Mouse (Mus musculus): ENCODE measurements around the gene Nol3.

Gene Nol3

DNA sequence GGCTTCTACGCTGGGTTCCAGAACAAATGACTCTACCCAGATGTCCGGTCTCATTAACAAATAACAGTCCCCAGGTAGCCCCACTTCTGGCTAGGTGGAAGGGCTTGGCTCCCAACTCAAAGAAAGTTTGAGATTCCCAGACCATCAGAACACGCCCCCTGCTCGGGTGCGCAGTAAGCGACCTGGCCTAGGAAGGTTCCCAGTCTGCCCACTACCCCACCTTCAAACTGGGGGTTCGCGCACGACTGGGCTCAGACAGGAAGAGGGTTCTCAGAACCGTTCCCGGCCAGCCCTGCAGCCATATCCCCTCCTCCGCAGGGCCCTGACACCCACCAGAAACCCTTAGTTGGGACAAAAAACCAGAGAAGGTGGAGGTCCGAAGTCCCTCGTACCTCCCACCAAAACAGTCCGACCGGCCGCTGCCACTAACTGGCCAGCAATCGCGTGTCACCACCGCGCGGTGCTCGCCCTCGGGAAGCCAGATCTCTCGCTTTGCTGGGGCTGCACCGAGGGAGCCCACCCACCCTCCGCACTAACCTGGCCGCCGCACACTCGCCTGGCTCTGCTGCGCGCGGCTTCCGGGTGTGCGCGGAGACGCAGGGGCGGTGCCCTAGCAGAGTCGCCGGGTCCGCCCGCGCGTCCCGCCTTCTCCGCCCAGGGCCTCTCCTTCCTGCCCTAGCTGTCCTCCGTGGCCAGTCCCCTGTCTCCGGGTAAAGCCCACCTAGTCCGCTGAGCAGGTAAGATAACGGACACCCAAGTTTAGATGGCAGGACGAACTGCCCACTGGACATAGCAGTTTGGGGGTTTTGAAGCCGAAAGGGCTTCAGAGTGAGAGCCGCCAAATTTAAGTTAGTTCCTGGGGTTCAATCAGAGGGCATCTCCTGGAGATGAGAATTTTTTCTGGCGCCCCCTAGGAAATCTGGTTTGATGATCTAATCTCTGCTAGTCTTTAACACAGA, 11.6 kb upstream of the Nol3 start, which contains the start of the genes Tradd and Fbxl8:
Gene Tradd (minus strand): TSS at position 586 of the 959 bp plus-strand sequence.
Gene Fbxl8 (plus strand): TSS at position 625 of the 959 bp plus-strand sequence.
- DNase-seq: peak; percentile 50

DNA sequence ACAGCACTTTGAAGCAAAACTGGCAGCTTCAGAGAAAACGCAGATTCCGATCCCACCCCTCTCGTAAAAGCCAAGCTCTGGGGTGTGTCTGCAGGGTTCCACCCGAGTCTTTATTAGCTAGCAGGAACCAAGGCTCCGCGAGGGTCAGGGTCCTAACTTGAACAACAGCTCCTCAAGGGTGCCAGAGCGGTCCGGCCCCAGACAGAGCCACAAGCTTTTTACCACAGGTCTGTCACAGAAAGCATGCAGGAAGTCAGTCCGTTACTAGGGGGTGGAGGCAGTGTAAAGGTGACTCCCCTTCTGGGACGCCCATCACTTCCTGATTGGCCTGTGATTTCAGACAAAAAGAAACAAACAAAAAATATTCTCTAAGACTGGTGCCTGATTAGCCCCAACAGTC, 10.8 kb upstream of the Nol3 start:
- DNase-seq: no peak

DNA sequence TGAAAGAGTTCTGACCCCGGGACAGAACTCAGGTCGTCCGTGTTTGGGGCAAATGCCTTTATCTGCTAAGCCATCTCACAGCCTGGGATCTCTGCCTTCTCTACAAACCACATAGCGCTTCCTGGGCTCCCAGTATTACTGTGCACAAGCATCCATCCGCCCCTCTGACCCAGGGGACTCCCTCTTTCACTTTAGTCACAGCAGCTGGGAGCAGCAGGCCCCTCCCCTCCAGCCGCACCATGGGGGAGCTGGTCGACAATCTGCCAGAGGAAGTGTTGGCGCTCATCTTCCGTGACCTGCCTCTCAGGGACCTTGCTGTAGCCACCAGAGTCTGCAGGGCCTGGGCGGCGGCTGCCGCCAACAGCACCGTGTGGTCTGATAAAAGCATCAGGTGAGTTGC, 9.2 kb upstream of the Nol3 start:
- no peak for DNase-seq

DNA sequence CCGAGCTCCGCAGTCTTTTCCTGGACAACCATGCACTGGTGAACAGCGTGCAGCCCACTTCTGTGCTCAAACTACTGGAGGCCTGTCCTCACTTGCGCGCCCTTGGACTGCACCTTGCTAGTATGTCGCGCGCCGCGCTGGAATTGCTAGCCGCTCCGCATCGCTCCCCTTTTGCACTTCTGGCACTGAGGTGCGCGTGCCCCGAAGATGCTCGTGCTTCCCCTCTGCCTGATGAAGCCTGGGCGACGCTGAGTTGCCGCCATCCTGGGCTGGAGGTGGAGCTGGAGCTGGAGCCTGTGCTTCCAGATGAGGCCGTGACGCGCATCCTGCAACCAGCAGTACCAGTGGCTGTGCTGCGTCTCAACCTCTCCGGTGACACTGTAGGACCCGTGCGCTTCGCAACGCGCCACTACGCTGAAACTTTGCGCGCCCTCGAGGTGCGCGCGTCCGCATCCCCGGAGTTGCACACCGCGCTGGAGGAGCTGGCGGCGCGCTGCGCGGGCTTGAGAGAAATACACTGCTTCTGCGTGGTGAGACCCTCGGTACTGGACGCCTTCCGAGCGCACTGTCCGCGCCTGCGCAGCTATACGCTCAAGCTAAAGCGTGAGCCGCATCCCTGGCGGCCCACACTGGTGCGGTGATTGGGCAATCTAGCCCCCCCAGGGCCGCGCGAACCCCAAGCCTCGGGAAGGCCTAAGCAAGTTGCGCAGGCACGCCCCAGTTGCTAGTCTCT, 7.4 kb upstream of the Nol3 start:
- DNase-seq: peak; percentile 68

- DNase-seq: no peak
Observed at GRCm38 (mm10) chr8:105269075-105269458, 6.9 kb upstream of the Nol3 start.

DNA sequence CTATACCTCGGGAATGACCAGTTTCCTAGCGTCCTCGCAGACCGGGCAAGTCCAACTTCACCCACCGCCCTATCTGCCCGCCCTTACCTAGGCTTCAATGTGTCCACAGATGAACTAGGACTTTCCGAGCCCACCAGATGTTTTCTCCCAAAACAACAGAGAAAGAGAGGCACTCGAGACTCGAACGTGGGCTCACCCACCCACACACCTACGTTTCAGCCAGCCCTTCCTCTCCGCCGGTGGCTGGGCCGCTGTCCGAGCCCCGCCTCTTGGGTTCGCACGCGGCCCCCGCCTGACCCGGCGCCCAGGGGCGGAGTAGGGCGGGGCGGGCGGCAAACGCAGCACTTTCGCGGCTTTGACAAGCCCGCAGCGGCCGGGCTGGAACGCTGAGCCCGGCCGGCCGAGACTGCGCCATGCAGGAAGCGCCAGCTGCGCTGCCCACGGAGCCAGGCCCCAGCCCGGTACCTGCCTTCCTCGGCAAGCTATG, 6.4 kb upstream of the Nol3 start, which contains the start of gene Hsf4:
Gene Hsf4 (plus strand): TSS at position 341 of the 487 bp plus-strand sequence.
- peak; percentile 59 for DNase-seq

- DNase-seq: no peak
Observed at GRCm38 (mm10) chr8:105270101-105270915, 5.6 kb upstream of the Nol3 start.

DNA sequence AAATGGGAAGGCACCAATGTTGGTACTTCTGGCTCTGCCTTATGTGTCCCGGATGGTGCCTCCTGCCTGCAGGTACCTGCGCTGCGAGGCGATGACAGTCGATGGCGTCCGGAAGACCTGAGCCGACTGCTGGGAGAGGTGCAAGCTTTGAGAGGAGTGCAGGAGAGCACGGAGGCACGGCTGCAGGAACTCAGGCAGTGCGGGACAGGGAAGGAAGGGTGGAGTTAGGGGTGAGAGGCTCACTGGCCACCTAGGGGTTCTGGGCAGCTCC, 5.1 kb upstream of the Nol3 start:
- no peak for DNase-seq

- DNase-seq: no peak
Observed at GRCm38 (mm10) chr8:105275387-105275786, 553 bp upstream of the Nol3 start.

- no peak for DNase-seq
Observed at GRCm38 (mm10) chr8:105276292-105277120, 566 bp downstream of the Nol3 start.

DNA sequence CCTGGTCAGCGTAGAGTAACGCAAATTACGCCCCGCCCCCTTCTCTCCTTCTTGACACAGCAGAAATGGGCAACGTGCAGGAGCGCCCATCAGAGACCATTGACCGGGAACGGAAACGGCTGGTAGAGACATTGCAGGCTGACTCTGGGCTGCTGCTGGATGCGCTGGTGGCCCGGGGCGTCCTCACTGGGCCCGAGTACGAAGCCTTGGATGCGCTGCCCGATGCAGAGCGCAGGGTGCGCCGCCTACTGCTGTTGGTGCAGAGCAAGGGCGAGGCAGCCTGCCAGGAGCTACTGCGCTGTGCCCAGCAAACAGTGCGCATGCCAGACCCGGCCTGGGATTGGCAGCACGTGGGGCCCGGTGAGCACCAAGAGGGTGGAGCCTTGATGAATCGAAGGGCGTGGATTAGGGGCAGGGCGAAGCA, 3.0 kb downstream of the Nol3 start:
- DNase-seq: peak; percentile 92

DNA sequence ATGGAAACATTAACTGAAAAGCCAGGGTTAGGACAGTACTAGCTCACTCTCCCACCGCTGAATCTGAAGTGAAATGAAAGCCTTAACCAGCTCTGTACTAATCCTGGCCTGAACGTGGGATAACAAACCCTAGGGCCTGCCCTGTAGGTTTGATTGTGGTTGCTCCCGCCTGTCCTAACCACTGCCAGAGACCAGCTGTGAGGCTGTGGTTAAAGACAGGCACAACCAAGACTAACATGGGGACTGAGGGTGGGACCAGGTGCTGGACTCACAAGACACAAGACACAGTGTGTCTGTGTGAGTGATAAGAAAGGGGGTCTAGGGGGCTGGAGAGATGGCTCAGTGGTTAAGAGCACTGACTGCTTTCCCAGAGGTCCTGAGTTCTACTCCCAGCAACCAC, 4.6 kb downstream of the Nol3 start:
- DNase-seq: no peak

- DNase-seq: no peak
Observed at GRCm38 (mm10) chr8:105281821-105282220, 5.9 kb downstream of the Nol3 start.

DNA sequence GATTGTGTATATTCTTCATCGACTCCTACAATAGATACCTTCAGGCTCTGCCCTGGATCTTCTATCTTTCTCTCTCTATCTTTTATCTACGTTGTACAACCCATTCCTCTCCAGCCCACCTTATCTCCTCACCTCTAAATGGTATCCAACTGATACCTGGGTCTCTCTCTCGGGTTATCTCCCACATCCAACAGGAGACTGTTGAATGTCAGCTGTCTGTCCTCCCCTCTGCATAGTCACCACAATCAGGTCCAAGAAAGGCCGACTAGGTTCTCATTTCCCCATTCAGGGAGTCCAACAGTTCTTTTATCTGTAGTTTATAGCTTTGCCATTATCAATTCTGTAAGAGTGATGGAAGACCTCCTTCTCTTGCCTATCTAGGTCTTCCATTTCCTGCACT, 6.3 kb downstream of the Nol3 start:
- DNase-seq: no peak

DNA sequence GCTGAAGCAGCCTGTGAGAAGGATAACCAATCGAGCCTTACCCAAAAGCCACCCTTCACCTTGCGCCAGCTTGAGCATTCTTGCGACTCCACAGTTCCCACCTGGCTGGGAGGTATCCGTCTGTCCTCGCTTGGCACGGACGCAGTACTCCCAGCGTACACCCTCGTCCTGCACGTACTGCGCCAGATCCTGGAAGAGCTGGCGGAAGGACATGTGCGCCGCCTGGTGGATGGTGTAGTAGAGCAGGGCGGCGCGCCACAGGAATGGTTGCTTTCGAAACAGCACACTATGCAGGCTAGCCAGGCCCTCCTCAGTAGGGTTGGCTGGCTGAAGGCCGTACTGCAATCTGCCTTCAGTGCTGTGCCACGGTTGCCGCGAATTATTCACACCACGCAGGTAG, 7.1 kb downstream of the Nol3 start:
- DNase-seq: no peak

- no peak for DNase-seq
Observed at GRCm38 (mm10) chr8:105285514-105285913, 9.6 kb downstream of the Nol3 start.

DNA sequence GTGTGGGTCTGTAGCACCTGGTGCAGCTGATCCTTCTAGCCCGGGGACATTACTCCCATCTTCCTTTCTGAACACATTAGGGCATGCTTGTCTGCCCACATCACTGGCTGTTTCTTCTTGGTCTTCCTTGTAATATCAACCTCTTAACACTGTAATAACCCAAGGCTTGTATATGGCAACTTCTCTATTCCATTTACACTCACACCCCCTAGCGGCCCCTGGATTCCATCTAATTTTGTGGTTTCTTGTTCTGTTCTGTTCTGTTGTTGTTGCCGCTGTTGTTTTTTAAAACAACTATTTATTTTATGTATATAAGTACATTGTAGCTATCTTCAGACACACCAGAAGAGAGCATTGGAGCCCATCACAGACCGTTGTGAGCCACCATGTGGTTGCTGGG, 11.0 kb downstream of the Nol3 start:
- DNase-seq: no peak

GRCm38 (mm10) chr8:105288231-105288630, 12.3 kb downstream of the Nol3 start:
- DNase-seq: no peak

- peak; percentile 96 for DNase-seq
Observed at GRCm38 (mm10) chr8:105288958-105289732, 13.2 kb downstream of the Nol3 start.

GRCm38 (mm10) chr8:105289805-105290460, 14.0 kb downstream of the Nol3 start, which contains the start of gene 4931428F04Rik:
Gene 4931428F04Rik, minus strand, starts transcription at chr8:105289864.
- peak; percentile 69 for DNase-seq
